Mouse (Mus musculus) lung, postnatal 0 days (tissue): ENCODE measurements at regions not wholly inside any gene's neighbourhood (a gene's known extent, or its start where the extent isn't known, plus 50 kb on each side); places are given as distances from the start of the nearest gene placed in this dataset.

Source experiments
- CTCF ChIP-seq: IDR thresholded peaks from 2 replicates; pipeline ENCODE4 v1.5.1; 2016; ENCODE audit warnings: antibody characterized with exemption, mild to moderate bottlenecking
- EP300 ChIP-seq: IDR thresholded peaks from 2 replicates; pipeline ENCODE4 v1.6.1; 2016; ENCODE audit warnings: antibody characterized with exemption, mild to moderate bottlenecking, control low read depth

DNA sequence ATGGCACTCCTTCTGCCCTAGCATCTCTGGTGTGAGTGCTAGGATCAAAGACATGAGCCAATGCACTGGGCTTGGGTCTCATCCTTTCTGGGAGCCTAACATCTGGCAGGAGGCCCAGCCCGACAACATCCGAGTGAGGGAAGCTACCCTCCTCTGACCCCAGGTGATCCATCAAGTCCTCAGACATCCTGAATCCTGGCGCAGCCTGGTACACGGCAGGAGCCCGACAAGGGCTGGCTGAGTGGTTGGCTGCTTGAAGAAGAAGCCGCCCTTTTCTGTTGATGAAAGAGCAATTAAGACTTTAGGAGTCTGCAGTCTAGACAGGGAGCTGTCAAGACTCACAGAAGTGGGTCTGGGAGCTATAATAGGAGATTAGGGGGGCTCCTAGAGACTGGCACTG is 342.1 kb downstream of the Rps24 start:
- TF ChIP-seq EP300 (no peak), CTCF (no peak)
